Mouse (Mus musculus) small intestine, adult 2 months (tissue): Measurements from ENCODE around the gene Elavl4.

Experiments
- CTCF ChIP-seq: fragments of 200-500 bp; IDR thresholded peaks from 2 replicates; pipeline ENCODE4 v1.5.1; 2012; ENCODE audit warnings: low read depth, mild to moderate bottlenecking, control low read depth, inconsistent platforms, low read length, moderate library complexity, mixed read lengths; ENCODE audit not compliant: insufficient replicate concordance, insufficient read length; ENCODE audit errors: extremely low read depth
- POLR2A ChIP-seq: fragments of 200-500 bp; IDR thresholded peaks from 2 replicates; pipeline ENCODE4 v1.6.1; 2012; ENCODE audit warnings: low read depth, mild to moderate bottlenecking, control low read depth, inconsistent platforms, low read length, moderate library complexity

- no peak for TF ChIP-seq POLR2A
- TF ChIP-seq CTCF, result no peak
Measured at GRCm38 (mm10) chr4:110306972-110307371, 44.7 kb downstream of the Elavl4 start.
